Mouse (Mus musculus) ovary, postnatal 10 days (tissue): ENCODE data around the gene Pcsk5.

ENCODE experiments used
- DNase-seq: peaks from one replicate; pipeline ENCODE4 v3.0.0; 2022; ENCODE audit warnings: low spot score

The Pcsk5 gene

GRCm38 (mm10) chr19:17393841-17394591, 443.4 kb downstream of the Pcsk5 start, which contains the start of gene Rfk:
Gene Rfk, plus strand, starts transcription at chr19:17394043.
- DNase-seq, result peak; percentile 78

- no peak for DNase-seq
Observed at GRCm38 (mm10) chr19:17392866-17393265, 444.6 kb downstream of the Pcsk5 start.

DNA sequence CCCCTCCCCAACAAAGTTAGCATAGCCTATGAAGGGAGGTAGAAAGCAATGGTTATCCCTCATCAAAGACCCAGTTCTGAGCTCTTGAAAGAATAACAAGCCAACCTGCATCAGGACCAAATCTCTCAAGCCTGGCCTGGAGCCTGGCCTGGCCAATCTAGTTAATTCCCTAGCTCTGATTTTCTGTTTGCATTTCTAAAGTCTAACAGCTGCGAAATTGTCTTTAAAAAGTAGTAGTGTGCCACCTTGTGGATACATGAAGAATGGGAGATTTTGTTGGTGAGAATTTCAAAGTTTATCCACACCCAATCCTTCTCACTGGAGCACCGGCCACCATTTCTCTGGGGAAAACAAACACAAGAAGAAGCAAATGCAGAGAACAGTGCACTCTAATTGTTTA, 449.0 kb downstream of the Pcsk5 start:
- DNase-seq, result no peak

GRCm38 (mm10) chr19:17386424-17386823, 451.0 kb downstream of the Pcsk5 start:
- no peak for DNase-seq

DNA sequence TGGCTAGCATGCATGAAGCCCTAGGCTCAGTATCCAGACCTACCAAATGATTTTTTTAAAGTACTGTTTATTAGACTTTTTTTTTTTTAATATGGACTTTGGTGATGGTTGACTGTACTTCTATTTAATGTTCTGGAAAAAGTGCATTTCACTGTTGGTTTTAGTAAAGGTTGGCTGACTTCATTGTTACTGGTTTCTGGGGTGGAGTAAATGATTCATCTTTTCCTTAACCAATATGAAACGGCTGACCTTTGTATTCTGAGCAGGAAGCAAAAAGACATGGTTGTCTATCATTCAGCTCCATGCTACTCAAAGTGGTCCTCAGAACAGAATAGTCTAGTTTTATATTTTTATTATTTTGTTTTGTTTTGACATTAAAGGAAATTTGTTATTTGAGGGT, 452.0 kb downstream of the Pcsk5 start:
- no peak for DNase-seq

DNA sequence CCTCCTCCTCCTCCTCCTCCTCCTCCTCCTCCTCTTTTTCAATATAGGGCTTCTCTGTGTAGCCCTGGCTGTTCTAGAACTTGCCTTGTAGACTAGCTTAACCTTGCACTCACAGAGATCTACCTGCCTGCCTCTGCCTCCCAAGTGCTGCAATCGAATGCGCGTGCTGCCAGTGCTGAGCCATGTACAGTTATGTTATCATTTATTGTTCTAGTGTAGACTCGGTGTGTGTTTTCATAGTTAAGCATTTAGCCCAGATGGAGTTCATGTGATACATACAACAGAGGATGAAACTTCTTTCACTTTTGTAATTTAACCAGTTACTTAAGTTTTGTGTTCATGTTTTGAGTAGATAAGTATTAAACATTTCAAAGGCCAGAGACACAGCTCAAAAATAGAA, 452.4 kb downstream of the Pcsk5 start:
- no peak for DNase-seq

DNA sequence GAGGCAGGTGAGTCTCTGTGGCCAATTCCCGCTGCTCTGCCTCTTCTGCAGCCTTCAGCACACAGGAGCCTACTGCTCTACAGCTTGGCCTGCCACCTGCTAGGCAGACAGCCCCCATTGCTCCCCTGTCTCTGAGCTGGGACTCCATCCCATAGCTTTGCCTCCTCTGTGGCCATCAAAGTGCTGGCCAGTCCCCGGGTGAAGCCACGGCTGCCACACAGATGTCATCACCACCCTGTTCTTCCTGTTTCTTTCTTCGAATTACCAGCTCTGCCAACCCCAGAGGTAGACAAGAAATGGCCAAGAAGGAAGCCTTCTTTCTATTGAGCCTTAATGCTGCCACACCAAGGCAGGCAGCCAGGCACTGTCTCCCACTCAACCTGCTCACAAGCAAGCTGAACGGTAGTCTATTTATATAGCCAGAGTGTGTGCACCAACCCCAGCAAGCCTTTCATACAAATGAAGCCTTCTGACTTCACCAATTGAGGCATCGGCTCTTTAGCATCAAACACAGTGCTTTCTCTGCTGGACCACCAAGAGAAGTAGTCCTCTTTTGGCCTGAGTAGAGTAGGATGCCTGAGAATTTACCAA, 454.5 kb downstream of the Pcsk5 start:
- no peak for DNase-seq
